Mouse (Mus musculus) lung, embryonic 14.5 days (tissue): ENCODE measurements around the gene Spire2. TPM values are rescaled to one million over a fixed set of nuclear protein-coding genes. Genes with fewer than 3 reads are reported as not detected.

Experiments
- ATAC-seq: fragments of 200-750 bp; cut with Nextera tagmentation; 2 replicates; pipeline ENCODE4 v1.8.0; 2017; ENCODE audit warnings: mild to moderate bottlenecking, moderate TSS enrichment, moderate library complexity; ENCODE audit not compliant: insufficient read depth
- DNase-seq: peaks from one replicate; pipeline ENCODE4 v3.0.0-alpha.2; 2015
- H3K27ac ChIP-seq: fragments of 300-500 bp; sonication (generic); 2 replicates; pipeline ENCODE4 v1.5.1; 2014; ENCODE audit warnings: low read depth, mild to moderate bottlenecking, moderate library complexity
- H3K27me3 ChIP-seq: fragments of 300-500 bp; sonication (generic); 2 replicates; pipeline ENCODE4 v1.6.1; 2014; ENCODE audit warnings: low read length, control low read depth; ENCODE audit not compliant: insufficient read depth
- H3K36me3 ChIP-seq: fragments of 300-500 bp; sonication (generic); 2 replicates; pipeline ENCODE4 v1.6.1; 2014; ENCODE audit warnings: control low read depth; ENCODE audit not compliant: insufficient read depth
- H3K4me1 ChIP-seq: fragments of 300-500 bp; sonication (generic); 2 replicates; pipeline ENCODE4 v1.6.1; 2014; ENCODE audit warnings: antibody characterized with exemption, control low read depth; ENCODE audit not compliant: insufficient read depth
- H3K4me2 ChIP-seq: fragments of 300-500 bp; sonication (generic); 2 replicates; pipeline ENCODE4 v1.6.1; 2014; ENCODE audit warnings: mild to moderate bottlenecking
- H3K4me3 ChIP-seq: fragments of 300-500 bp; sonication (generic); 2 replicates; pipeline ENCODE4 v1.5.1; 2014; ENCODE audit warnings: low read depth, low read length
- H3K9ac ChIP-seq: fragments of 300-500 bp; sonication (generic); 2 replicates; pipeline ENCODE4 v1.6.1; 2014
- H3K9me3 ChIP-seq: fragments of 300-500 bp; sonication (generic); 2 replicates; pipeline ENCODE4 v1.6.1; 2016; ENCODE audit warnings: low read depth, low read length, control low read depth
- CTCF ChIP-seq: IDR thresholded peaks from 2 replicates; pipeline ENCODE4 v1.5.1; 2016; ENCODE audit warnings: antibody characterized with exemption, low read depth
- WGBS: fragments of 180-500 bp; shearing (Covaris S2); extraction: QIAGEN DNeasy Blood & Tissue Kit; methylation state at CpG from one replicate; pipeline ENCODE4 v1.1.7; 2014; 5-methylcytosine and 5-hydroxymethylcytosine counted together
- polyA plus RNA-seq: library from polyadenylated mRNA; unstranded; fragments of >200 nt; fragmentation: Nextera tagmentation; extraction: Ambion mirVana; gene quantifications from 2 replicates; pipeline ENCODE4 v1.2.1, GENCODE M21; 2014

Spire2 gene
- polyA plus RNA-seq, 1 experiment from 2014 or later, result 1.7 TPM

- ATAC-seq, result no peak
- Histone ChIP-seq H3K9me3 (no peaks in the 10 kb centered on the region), H3K27ac (no peak overlapping the region), H3K4me3 (no peak overlapping the region), H3K36me3 (no peaks in the 10 kb centered on the region), H3K27me3 (no peaks in the 10 kb centered on the region), H3K9ac (no peak overlapping the region), H3K4me1 (peaks cover 7% of the 10 kb centered on the region), H3K4me2 (no peak overlapping the region; the same call in 1 of the 2 replicates)
- no peak for TF ChIP-seq CTCF
- no peak for DNase-seq
- 56% methylated on average over 7 of the region's 7 CpGs for WGBS
Measured at GRCm38 (mm10) chr8:123342911-123343310, 10.4 kb downstream of the Spire2 start.

GRCm38 (mm10) chr8:123343422-123343821, 10.9 kb downstream of the Spire2 start:
- no peak for ATAC-seq
- no peak for TF ChIP-seq CTCF
- WGBS, result 69% methylated on average over 12 of the region's 12 CpGs
- no peak overlapping the region for H3K4me3 ChIP-seq
- no peak overlapping the region for H3K9ac ChIP-seq
- H3K4me2 ChIP-seq, result no peak overlapping the region; the same call in 1 of the 2 replicates
- DNase-seq, result peak; percentile 30
- no peaks in the 10 kb centered on the region for H3K9me3 ChIP-seq
- peaks cover 10% of the 10 kb centered on the region for H3K4me1 ChIP-seq
- H3K27ac ChIP-seq, result no peak overlapping the region
- no peaks in the 10 kb centered on the region for H3K36me3 ChIP-seq
- H3K27me3 ChIP-seq, result no peaks in the 10 kb centered on the region

GRCm38 (mm10) chr8:123345135-123345534, 12.6 kb downstream of the Spire2 start:
- 68% methylated on average over 8 of the region's 8 CpGs for whole genome bisulfite sequencing
- H3K4me1 ChIP-seq, result peaks cover 17% of the 10 kb centered on the region
- DNase-seq, result no peak
- H3K27me3 ChIP-seq, result no peaks in the 10 kb centered on the region
- H3K9ac ChIP-seq, result no peak overlapping the region
- H3K4me3 ChIP-seq, result no peak overlapping the region
- ATAC-seq, result no peak
- H3K27ac ChIP-seq, result no peak overlapping the region
- no peaks in the 10 kb centered on the region for H3K9me3 ChIP-seq
- H3K4me2 ChIP-seq, result no peak overlapping the region
- no peaks in the 10 kb centered on the region for H3K36me3 ChIP-seq
- no peak for TF ChIP-seq CTCF

- no peak for TF ChIP-seq CTCF
- Histone ChIP-seq H3K4me3 (no peak overlapping the region), H3K27me3 (no peaks in the 10 kb centered on the region), H3K36me3 (no peaks in the 10 kb centered on the region), H3K4me2 (no peak overlapping the region), H3K27ac (peak overlapping the region; percentile 30; the same call in 1 of the 2 replicates), H3K9me3 (no peaks in the 10 kb centered on the region), H3K4me1 (peaks cover 17% of the 10 kb centered on the region), H3K9ac (no peak overlapping the region)
- 57% methylated on average over 6 of the region's 6 CpGs for WGBS
- ATAC-seq (no peak), DNase-seq (no peak)
Measured at GRCm38 (mm10) chr8:123345856-123346255, 13.3 kb downstream of the Spire2 start.

- Histone ChIP-seq H3K4me3 (no peak overlapping the region), H3K36me3 (no peaks in the 10 kb centered on the region), H3K9ac (no peak overlapping the region), H3K4me1 (peaks cover 17% of the 10 kb centered on the region), H3K9me3 (no peaks in the 10 kb centered on the region), H3K4me2 (no peak overlapping the region), H3K27ac (no peak overlapping the region), H3K27me3 (no peaks in the 10 kb centered on the region)
- no peak for TF ChIP-seq CTCF
- WGBS, result 60% methylated on average over 2 of the region's 2 CpGs
- no peak for DNase-seq
- no peak for ATAC-seq
Measured at GRCm38 (mm10) chr8:123347293-123347692, 14.8 kb downstream of the Spire2 start.

- Histone ChIP-seq H3K36me3 (no peaks in the 10 kb centered on the region), H3K27ac (peak overlapping the region; percentile 77; the same call in 1 of the 2 replicates), H3K27me3 (peaks cover 3% of the 10 kb centered on the region; the same call in 1 of the 2 replicates), H3K9me3 (no peaks in the 10 kb centered on the region), H3K4me2 (0 out of 2 replicates have a peak overlapping the region, but pooled peaks have one; percentile 32), H3K4me3 (no peak overlapping the region), H3K4me1 (peaks cover 17% of the 10 kb centered on the region), H3K9ac (no peak overlapping the region)
- WGBS, result 22% methylated on average over 9 of the region's 9 CpGs
- ATAC-seq, result peak; percentile 81
- peak; percentile 98 for DNase-seq
- TF ChIP-seq CTCF, result no peak
Measured at GRCm38 (mm10) chr8:123348237-123348843, 15.8 kb downstream of the Spire2 start.

- Histone ChIP-seq H3K9ac (no peak overlapping the region), H3K4me2 (no peak overlapping the region), H3K4me3 (no peak overlapping the region), H3K36me3 (no peaks in the 10 kb centered on the region), H3K27me3 (peaks cover 4% of the 10 kb centered on the region; the same call in 1 of the 2 replicates), H3K4me1 (peaks cover 17% of the 10 kb centered on the region), H3K27ac (peak overlapping the region; percentile 77; the same call in 1 of the 2 replicates), H3K9me3 (no peaks in the 10 kb centered on the region)
- no peak; the same call in 1 of the 2 replicates for ATAC-seq
- no peak for TF ChIP-seq CTCF
- DNase-seq, result no peak
- WGBS, result 69% methylated on average over 4 of the region's 4 CpGs
Measured at GRCm38 (mm10) chr8:123349073-123349472, 16.6 kb downstream of the Spire2 start.
